Mouse (Mus musculus): ENCODE measurements at regions not wholly inside any gene's neighbourhood (a gene's known extent, or its start where the extent isn't known, plus 50 kb on each side); places are given as distances from the start of the nearest gene placed in this dataset.

DNA sequence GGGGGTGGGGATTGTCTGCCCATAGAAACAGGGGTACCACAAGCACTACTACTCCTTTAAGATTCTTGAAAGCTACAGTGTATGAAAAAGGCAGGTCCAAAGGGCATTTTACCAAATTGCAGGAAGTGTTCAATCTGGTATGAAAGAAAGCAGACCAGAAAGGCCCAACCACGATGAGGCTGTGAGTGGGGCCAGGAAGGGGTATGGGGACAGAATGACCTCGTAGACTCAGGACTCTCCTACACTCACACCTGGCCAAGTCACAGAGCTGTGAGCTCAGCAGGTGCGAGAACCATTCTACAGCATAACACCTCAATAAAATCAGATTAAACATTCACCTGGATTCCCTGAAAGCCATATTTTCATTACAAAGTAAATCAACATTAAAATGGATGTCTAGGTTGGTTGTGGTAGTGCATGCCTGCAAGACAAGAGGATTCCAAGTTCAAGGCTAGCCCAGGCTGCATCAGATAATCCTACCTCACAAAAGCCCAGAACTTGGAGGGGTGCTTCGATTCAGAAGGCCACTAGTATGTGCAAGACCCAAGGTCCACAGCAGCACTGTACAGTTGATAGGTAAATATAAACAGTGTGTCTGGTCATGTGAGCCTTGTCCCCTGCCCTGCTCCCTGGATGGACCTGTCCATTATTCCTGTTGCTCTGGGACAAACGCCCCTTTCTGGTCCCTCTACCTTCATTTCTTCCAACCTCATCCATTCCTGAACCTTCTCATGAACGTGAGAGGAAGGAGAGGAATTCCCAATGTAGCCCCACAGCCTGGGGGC lies 115.3 kb downstream of the 1810010D01Rik start:
- TF ChIP-seq CTCF (IDR thresholded peaks at IDR 0.05; ENCODE audit: borderline replicate concordance, extremely low read depth, insufficient read depth, insufficient read length): no peak
- no peak for TF ChIP-seq POLR2A (IDR thresholded peaks at IDR 0.05; ENCODE audit: borderline replicate concordance, extremely low read depth, insufficient read depth, insufficient read length, poor library complexity, severe bottlenecking)
